Mouse (Mus musculus) olfactory bulb, adult 2 months (tissue): ENCODE data around the gene Vps11. TPM values are rescaled to one million over a fixed set of nuclear protein-coding genes. Genes with fewer than 3 reads are reported as not detected.

ENCODE experiments used
- H3K27ac ChIP-seq: fragments of 200-500 bp; 2 replicates; pipeline ENCODE4 v1.5.1; 2012; ENCODE audit warnings: low read depth, low read length; ENCODE audit not compliant: insufficient read depth
- H3K4me1 ChIP-seq: fragments of 200-500 bp; 2 replicates; pipeline ENCODE4 v1.6.1; 2012; ENCODE audit warnings: low read length; ENCODE audit not compliant: control insufficient read depth, insufficient read depth
- H3K4me3 ChIP-seq: fragments of 200-500 bp; 2 replicates; pipeline ENCODE4 v1.5.1; 2012; ENCODE audit warnings: mild to moderate bottlenecking, low read depth, low read length, moderate library complexity; ENCODE audit not compliant: insufficient read depth
- CTCF ChIP-seq: fragments of 200-500 bp; IDR thresholded peaks from 2 replicates; pipeline ENCODE4 v1.5.1; 2012; ENCODE audit warnings: low read depth, mild to moderate bottlenecking, low read length, moderate library complexity; ENCODE audit not compliant: insufficient read depth
- POLR2A ChIP-seq: fragments of 200-500 bp; IDR thresholded peaks from 2 replicates; pipeline ENCODE4 v1.6.1; 2012; ENCODE audit warnings: mild to moderate bottlenecking, low read depth, low read length, moderate library complexity; ENCODE audit not compliant: insufficient read depth
- WGBS: fragments of 180-500 bp; shearing (Covaris S2); methylation state at CpG from one replicate; pipeline ENCODE4 v1.1.7; 2018; 5-methylcytosine and 5-hydroxymethylcytosine counted together
- polyA plus RNA-seq: library from polyadenylated mRNA; stranded (reverse); fragments of >200 nt; gene quantifications from 2 replicates; pipeline ENCODE4 v1.2.4, GENCODE M21; 2012; ENCODE audit warnings: low replicate concordance; ENCODE audit not compliant: missing spikeins, insufficient read depth, insufficient read length

Vps11 gene
- polyA plus RNA-seq, 1 experiment, result not detected

DNA sequence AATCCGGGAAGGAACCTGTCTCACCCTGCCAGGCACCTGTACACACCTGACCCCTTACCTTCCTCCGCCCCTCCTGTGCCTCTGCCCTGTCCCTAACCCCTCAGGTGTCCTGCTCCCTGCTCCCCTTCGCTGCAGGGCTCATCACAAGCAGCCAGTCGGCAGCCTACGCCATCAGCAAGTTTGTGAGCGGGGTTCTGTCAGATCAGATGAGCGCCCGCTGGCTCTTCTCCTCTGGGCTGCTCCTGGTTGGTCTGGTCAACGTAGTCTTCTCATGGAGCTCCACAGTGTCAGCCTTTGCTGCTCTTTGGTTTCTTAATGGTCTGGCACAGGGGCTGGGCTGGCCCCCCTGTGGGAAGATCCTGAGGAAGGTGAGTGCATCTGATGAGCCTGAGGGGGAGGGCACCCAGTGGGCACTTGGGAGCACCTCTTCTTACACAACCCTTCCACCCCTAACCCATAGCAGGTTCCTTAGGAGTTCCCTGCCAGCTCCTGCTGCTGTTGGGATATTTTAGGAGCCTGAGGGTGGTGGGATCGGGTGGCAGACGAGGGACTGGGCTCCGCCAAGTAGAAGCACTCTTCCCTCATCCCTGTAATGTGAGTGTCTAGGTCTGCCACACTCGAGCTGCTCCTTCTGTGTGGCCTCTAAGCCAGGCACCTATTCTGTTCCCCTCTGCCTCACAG, 37.8 kb upstream of the Vps11 start:
- TF ChIP-seq POLR2A (no peak), CTCF (no peak)
- Histone ChIP-seq H3K27ac (no peak overlapping the region), H3K4me3 (no peak overlapping the region), H3K4me1 (peaks cover 22% of the 10 kb centered on the region)
- WGBS, result 77% methylated on average over 13 of the region's 13 CpGs

GRCm38 (mm10) chr9:44398551-44398950, 37.1 kb upstream of the Vps11 start:
- TF ChIP-seq CTCF (no peak), POLR2A (no peak)
- H3K4me1 ChIP-seq, result peaks cover 22% of the 10 kb centered on the region
- 65% methylated on average over 9 of the region's 9 CpGs for WGBS
- peak overlapping the region; percentile 7; the same call in 1 of the 2 replicates for H3K27ac ChIP-seq
- H3K4me3 ChIP-seq, result peak overlapping the region; percentile 13

DNA sequence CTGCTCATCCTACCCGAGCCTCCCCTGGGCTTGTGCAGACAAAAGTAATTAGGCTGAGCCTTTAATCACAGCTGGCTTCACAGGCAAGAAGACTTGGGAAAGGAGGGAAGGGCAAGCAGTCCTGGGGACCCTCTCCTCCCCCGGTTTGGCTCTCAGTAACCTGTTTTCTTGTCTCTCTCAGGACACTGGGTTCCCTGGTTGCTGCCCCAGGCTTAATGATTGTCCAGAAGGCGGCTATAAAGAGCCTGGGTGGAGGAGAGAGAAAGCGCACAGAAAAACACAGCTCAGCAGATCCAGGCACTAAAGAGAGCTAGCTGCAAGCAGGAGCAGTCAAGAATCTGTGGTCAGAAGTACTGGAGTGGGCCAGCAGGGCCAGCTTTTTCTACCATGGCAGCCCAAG, 36.6 kb upstream of the Vps11 start:
- TF ChIP-seq CTCF (no peak), POLR2A (no peak)
- WGBS, result 15% methylated on average over 4 of the region's 4 CpGs
- Histone ChIP-seq H3K4me3 (peak overlapping the region; percentile 13), H3K4me1 (peaks cover 22% of the 10 kb centered on the region), H3K27ac (peak overlapping the region; percentile 7; the same call in 1 of the 2 replicates)

- TF ChIP-seq CTCF (no peak), POLR2A (peak; percentile 60)
- Histone ChIP-seq H3K27ac (peak within 1 kb of the TSS; percentile 76), H3K4me1 (peaks cover 22% of the 10 kb centered on the region), H3K4me3 (peak within 1 kb of the TSS; percentile 68)
- WGBS, result under 1% methylated on average over 43 of the region's 43 CpGs
Observed at GRCm38 (mm10) chr9:44396684-44397411, 35.4 kb upstream of the Vps11 start, which contains the start of gene Slc37a4. TSS of gene Slc37a4 (plus strand) at chr9:44396852.

GRCm38 (mm10) chr9:44391466-44391865, 30.0 kb upstream of the Vps11 start:
- 25% methylated on average over 4 of the region's 4 CpGs for WGBS
- peak; percentile 38; the same call in 1 of the 2 replicates for TF ChIP-seq CTCF
- TF ChIP-seq POLR2A, result no peak
- Histone ChIP-seq H3K4me3 (no peak overlapping the region), H3K4me1 (no peaks in the 10 kb centered on the region), H3K27ac (no peak overlapping the region)

- H3K27ac ChIP-seq, result no peak overlapping the region
- WGBS, result 50% methylated on average over 8 of the region's 8 CpGs
- TF ChIP-seq POLR2A (no peak), CTCF (peak; percentile 59; the same call in 1 of the 2 replicates)
- no peak overlapping the region for H3K4me3 ChIP-seq
- H3K4me1 ChIP-seq, result no peaks in the 10 kb centered on the region
Observed at GRCm38 (mm10) chr9:44389273-44389672, 27.8 kb upstream of the Vps11 start.

DNA sequence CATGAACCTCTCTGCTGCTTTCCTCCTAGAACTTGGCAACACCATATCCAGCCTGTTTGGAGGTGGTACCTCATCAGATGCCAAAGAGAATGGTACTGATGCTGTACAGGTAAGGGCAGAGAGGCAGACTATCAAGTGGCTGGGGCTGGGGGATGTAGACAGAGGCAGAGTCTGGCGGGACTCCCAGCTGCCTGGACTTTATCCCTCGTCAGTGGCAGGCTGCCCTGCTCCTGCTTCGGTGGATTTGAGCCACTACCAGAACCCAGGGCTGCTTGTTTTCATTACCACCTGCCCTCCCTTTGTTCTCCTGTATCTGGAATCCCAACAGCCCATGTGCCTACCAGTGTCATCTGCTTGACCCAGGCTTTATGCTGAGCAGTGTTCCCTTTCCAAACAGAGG, 25.8 kb upstream of the Vps11 start:
- Histone ChIP-seq H3K4me3 (no peak overlapping the region), H3K27ac (no peak overlapping the region), H3K4me1 (no peaks in the 10 kb centered on the region)
- TF ChIP-seq POLR2A, result no peak
- TF ChIP-seq CTCF, result no peak
- 51% methylated on average over 3 of the region's 3 CpGs for WGBS

DNA sequence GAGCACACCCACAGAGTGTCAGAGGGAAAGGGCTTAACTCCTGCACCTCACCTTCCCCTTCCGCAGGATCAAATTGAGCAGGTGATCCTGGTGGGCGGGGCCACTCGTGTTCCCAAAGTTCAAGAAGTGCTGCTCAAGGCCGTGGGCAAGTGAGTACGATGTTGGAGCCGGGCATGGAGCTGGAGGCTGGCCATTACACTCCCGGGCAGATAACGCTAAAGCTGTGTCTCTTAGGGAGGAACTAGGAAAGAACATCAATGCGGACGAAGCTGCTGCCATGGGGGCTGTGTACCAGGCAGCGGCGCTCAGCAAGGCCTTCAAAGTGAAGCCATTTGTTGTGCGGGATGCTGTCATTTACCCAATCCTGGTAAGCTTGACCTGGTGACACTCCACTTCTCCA, 23.1 kb upstream of the Vps11 start:
- Histone ChIP-seq H3K4me1 (peaks cover 15% of the 10 kb centered on the region), H3K27ac (no peak overlapping the region), H3K4me3 (no peak overlapping the region)
- WGBS, result 92% methylated on average over 13 of the region's 13 CpGs
- no peak for TF ChIP-seq POLR2A

DNA sequence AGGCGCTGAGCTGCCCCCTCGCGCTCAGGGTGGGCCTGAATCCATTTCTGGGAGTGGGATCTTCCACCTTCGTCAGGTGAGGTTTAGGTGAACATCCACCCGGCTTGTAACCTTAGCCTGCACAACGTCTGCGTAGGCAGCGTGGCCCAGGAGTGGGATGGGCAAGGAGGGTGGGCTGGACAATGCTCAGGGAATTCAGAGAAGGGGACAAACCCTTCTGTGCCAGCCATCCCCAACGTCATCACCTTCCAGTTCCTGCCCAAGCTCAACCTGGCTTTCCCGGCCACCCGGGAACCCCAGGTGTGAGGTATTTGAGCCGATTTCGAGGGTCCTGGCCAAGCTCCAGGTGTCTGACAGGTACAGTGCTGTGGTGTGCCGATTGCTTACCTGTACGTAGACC, 18.4 kb upstream of the Vps11 start:
- TF ChIP-seq POLR2A (no peak), CTCF (no peak)
- no peak overlapping the region for H3K27ac ChIP-seq
- H3K4me1 ChIP-seq, result peaks cover 15% of the 10 kb centered on the region
- H3K4me3 ChIP-seq, result peak overlapping the region; percentile 86
- WGBS, result 5% methylated on average over 15 of the region's 15 CpGs
